13 mouse cellular contexts compared by ENCODE assay signal in genomic region chr16:87234199-87234598, GRCm38 (mm10).
"Had no signal": no experiment of that assay in that cellular context is flagged by ENCODE, and none has a peak within 500 bp of the region (broad histone marks: within the 10 kb centered on the region; RNA-seq: fewer than 3 reads in every experiment).

No protein-coding gene starts in this region.

- ATAC-seq: intestine, postnatal 0 days had no signal

- H3K27me3 ChIP-seq: neural tube, embryonic 12.5 days; stomach, embryonic 15.5 days had no signal

- H3K4me3 ChIP-seq: limb, embryonic 13.5 days; neural tube, embryonic 12.5 days; stomach, embryonic 15.5 days had no signal

- DNase-seq: kidney, adult 8-10 months; kidney, postnatal 25 days; layer of hippocampus, adult 9-11 months; layer of hippocampus, postnatal 36 days; lung, adult 18-20 months; retina, postnatal 1 day; thymus, adult 2 months; thymus, postnatal 25 days had no signal

- H3K9me3 ChIP-seq: neural tube, embryonic 12.5 days; stomach, embryonic 15.5 days had no signal

- H3K4me2 ChIP-seq: limb, embryonic 13.5 days; neural tube, embryonic 12.5 days; stomach, embryonic 15.5 days had no signal

- H3K27ac ChIP-seq: limb, embryonic 13.5 days; liver, embryonic 14.5 days; neural tube, embryonic 12.5 days; stomach, embryonic 15.5 days had no signal

- H3K36me3 ChIP-seq: limb, embryonic 13.5 days; neural tube, embryonic 12.5 days; stomach, embryonic 15.5 days had no signal

- H3K4me1 ChIP-seq: limb, embryonic 13.5 days; neural tube, embryonic 12.5 days; stomach, embryonic 15.5 days had no signal

- H3K9ac ChIP-seq: limb, embryonic 13.5 days; liver, embryonic 14.5 days; neural tube, embryonic 12.5 days; stomach, embryonic 15.5 days had no signal
